Mouse (Mus musculus) C2C12 (cell line): ENCODE data around the gene Rarb. TPM values are rescaled to one million over a fixed set of nuclear protein-coding genes. Genes with fewer than 3 reads are reported as not detected.

ENCODE experiments used
- H3K27me3 ChIP-seq: one replicate; pipeline ENCODE4 v1.6.1; 2011; ENCODE audit not compliant: control insufficient read depth, insufficient read depth, insufficient read length
- H3K36me3 ChIP-seq: one replicate; pipeline ENCODE4 v1.6.1; 2011; ENCODE audit not compliant: control insufficient read depth, insufficient read depth
- H3K4me3 ChIP-seq: one replicate; pipeline ENCODE4 v1.5.1; 2011; ENCODE audit warnings: mild to moderate bottlenecking, control low read depth; ENCODE audit not compliant: poor library complexity, insufficient read depth, severe bottlenecking
- H3K79me2 ChIP-seq: one replicate; pipeline ENCODE4 v1.6.1; 2011; ENCODE audit not compliant: control insufficient read depth, insufficient read depth
- H3K79me3 ChIP-seq: one replicate; pipeline ENCODE4 v1.6.1; 2011; ENCODE audit warnings: low read depth, control low read depth
- H3ac ChIP-seq: one replicate; pipeline ENCODE3; 2011; ENCODE audit warnings: low read depth; ENCODE audit not compliant: control insufficient read depth, insufficient read length
- CEBPB ChIP-seq: IDR thresholded peaks from one replicate; pipeline ENCODE4 v1.6.1; 2011; ENCODE audit warnings: low read depth, mild to moderate bottlenecking, control low read depth, moderate library complexity
- CTCF ChIP-seq: IDR thresholded peaks from one replicate; pipeline ENCODE4 v1.5.1; 2011; ENCODE audit not compliant: control insufficient read depth, insufficient read depth, insufficient read length
- FOSL1 ChIP-seq: IDR thresholded peaks from one replicate; pipeline ENCODE4 v1.8.0; 2011; ENCODE audit warnings: mild to moderate bottlenecking, low read length; ENCODE audit not compliant: poor library complexity, insufficient read depth, severe bottlenecking
- MAX ChIP-seq: IDR thresholded peaks from one replicate; pipeline ENCODE4 v1.6.1; 2011; ENCODE audit warnings: mild to moderate bottlenecking, control low read depth
- MYOD1 ChIP-seq: IDR thresholded peaks from one replicate; pipeline ENCODE4 v1.6.1; 2011; ENCODE audit warnings: low read depth; ENCODE audit not compliant: control insufficient read depth, insufficient read length
- MYOG ChIP-seq: IDR thresholded peaks from one replicate; pipeline ENCODE4 v1.6.1; 2011; ENCODE audit not compliant: control insufficient read depth, insufficient read length; ENCODE audit errors: extremely low read depth
- USF1 ChIP-seq: IDR thresholded peaks from one replicate; pipeline ENCODE4 v1.6.1; 2011; ENCODE audit warnings: low read depth, mild to moderate bottlenecking, control low read depth, moderate library complexity
- polyA plus RNA-seq: library from polyadenylated mRNA; unstranded; fragments of >200 nt; fragmentation: generic; extraction: Trizol; gene quantifications from one replicate; pipeline ENCODE4 v1.2.1, GENCODE M21; 2012; ENCODE audit warnings: missing spikeins

Rarb gene
- polyA plus RNA-seq, 1 experiment = 0.06 TPM

- Histone ChIP-seq H3K4me3 (no peak overlapping the region), H3ac (no peak overlapping the region), H3K79me2 (no peaks in the 10 kb centered on the region), H3K36me3 (no peaks in the 10 kb centered on the region), H3K27me3 (no peaks in the 10 kb centered on the region), H3K79me3 (no peaks in the 10 kb centered on the region)
- TF ChIP-seq MYOD1 (no peak), CTCF (no peak), MAX (no peak), CEBPB (no peak), MYOG (no peak), FOSL1 (no peak), USF1 (no peak)
These were observed 321.7 kb downstream of the Rarb start for GRCm38 (mm10) chr14:16497226-16497661.

DNA sequence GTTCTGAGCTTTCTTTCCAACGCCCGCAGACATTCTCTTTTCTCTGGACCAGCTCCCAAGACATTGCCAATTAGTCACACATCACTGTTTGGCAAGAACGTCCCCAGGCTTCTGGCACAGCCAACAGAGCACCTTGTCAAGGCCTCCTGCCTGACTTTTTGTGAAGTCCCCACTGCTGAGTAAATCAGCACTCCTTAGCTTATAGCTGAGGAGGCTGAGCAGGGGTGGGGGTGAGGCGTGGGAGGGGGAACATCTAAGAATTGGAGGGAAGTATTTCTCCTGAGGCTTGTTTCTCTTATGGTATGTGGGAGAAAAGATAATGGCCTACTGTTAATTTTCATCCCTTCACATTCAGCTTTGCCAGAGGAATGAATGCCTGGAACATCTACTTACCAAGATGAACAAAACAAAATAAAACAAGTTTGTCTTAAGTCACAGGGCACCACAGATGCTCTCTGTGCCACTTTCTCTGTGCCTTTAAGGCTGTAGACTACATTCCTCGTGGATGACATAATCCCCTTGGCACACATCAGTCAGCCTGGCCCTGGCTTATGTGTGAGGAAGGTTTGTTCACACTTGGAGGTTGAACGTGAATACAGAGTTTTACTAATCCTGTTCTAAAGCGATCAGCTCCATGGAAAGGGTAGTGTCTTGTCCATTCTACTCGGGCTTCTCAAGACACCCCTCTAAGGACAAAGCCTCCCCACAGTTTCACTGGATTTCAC lies 335.1 kb downstream of the Rarb start:
- Histone ChIP-seq H3K36me3 (no peaks in the 10 kb centered on the region), H3ac (no peak overlapping the region), H3K27me3 (no peaks in the 10 kb centered on the region), H3K79me2 (no peaks in the 10 kb centered on the region), H3K4me3 (no peak overlapping the region), H3K79me3 (no peaks in the 10 kb centered on the region)
- TF ChIP-seq MAX (no peak), MYOG (no peak), USF1 (no peak), MYOD1 (no peak), FOSL1 (no peak), CTCF (no peak), CEBPB (no peak)

- Histone ChIP-seq H3ac (no peak overlapping the region), H3K4me3 (no peak overlapping the region), H3K27me3 (no peaks in the 10 kb centered on the region), H3K36me3 (no peaks in the 10 kb centered on the region), H3K79me3 (no peaks in the 10 kb centered on the region), H3K79me2 (no peaks in the 10 kb centered on the region)
- TF ChIP-seq FOSL1 (no peak), MYOG (no peak), CEBPB (no peak), MAX (no peak), USF1 (no peak), CTCF (no peak), MYOD1 (no peak)
These were observed 338.3 kb downstream of the Rarb start for GRCm38 (mm10) chr14:16480621-16481020.

DNA sequence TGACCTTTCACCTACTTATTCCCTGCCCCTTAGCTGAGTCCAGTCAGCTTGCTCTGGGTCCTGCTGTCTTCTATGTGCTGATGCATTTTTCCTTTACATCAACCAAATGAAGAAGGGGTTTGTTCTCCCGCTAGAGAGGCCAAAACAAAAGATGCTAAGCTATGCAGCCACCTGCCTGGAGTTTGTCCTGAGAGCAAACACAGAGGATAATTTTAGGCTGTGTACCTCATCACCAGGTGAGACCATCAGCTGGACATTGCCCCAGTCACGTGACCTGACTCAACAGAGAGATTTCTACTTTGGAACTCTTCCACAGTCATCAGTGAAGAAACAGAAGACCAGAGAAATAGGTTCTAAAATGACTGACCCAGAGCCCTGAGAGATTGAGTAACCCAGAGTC lies 339.4 kb downstream of the Rarb start:
- H3K36me3 ChIP-seq = no peaks in the 10 kb centered on the region
- no peaks in the 10 kb centered on the region for H3K79me3 ChIP-seq
- H3ac ChIP-seq = no peak overlapping the region
- TF ChIP-seq FOSL1 (no peak), MYOD1 (no peak), CTCF (no peak), USF1 (no peak), MYOG (no peak)
- no peak overlapping the region for H3K4me3 ChIP-seq
- H3K79me2 ChIP-seq = no peaks in the 10 kb centered on the region
- no peaks in the 10 kb centered on the region for H3K27me3 ChIP-seq

DNA sequence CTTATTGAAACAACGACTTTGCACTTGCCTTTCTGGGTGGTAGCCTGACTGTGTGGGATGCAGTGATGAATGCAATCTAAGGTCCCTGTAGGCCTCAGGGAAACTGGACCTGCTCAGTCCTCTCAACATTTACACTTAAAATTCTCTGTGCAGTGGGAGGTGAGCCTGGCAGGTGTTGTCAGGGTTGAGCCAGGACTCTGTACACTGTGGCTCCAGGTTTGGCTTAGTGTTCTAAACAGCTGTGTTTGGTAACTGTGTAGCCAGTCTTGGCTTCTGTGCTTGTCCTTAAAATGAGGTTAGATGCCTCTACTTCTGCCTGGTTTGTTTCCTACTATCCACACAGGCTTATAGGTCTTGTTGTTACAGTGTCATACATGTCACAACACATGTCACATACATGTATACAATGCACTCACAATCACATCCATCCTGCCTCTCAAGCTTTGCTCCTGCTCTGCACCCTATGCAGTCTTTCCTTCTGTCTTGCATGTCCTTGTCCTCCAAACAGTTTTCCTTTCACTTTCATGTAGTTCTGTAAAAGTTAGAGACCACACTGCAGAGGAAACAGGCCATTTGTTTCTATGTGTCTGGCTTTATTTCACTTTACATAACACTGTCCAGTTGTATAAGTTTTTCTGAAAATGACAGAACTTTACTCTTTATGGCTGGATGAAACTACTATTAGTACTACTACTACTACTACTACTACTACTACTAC lies 340.2 kb downstream of the Rarb start:
- H3K36me3 ChIP-seq = no peaks in the 10 kb centered on the region
- H3K4me3 ChIP-seq = no peak overlapping the region
- no peaks in the 10 kb centered on the region for H3K27me3 ChIP-seq
- H3K79me3 ChIP-seq = no peaks in the 10 kb centered on the region
- no peak for TF ChIP-seq MYOG
- no peak for TF ChIP-seq CTCF
- no peak for TF ChIP-seq USF1
- TF ChIP-seq MAX = no peak
- no peak overlapping the region for H3ac ChIP-seq
- no peaks in the 10 kb centered on the region for H3K79me2 ChIP-seq

DNA sequence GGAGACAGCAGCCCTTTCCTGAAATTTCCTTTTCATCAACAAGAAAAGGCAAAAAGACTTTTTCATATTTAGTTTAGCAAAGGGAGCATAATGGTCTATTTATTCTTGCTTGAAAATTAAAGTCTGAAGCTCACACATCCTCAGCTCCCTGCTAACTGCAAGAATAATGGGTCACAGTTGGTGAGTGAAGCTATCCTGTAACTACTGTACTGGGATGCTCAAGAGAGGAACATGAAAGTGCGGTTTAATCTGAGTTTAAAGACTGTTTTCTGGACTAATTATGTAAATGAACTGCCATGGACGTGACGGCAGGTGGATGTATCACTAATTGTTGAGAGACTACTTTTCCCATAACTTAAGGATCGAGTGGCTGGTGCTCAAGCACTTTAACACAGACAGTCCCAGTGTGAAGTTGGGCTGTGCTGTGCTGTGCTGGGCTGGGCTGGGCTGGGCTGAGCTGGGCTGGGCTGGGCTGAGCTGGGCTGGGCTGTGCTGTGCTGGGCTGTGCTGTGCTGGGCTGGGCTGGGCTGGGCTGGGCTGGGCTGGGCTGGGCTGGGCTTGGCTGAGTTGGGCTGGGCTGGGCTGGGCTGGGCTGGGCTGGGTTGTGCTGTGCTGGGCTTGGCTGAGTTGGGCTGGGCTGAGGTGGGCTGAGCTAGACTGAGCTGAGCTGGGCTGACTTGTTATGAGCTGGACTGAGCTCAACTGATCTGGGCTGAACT lies 370.5 kb downstream of the Rarb start:
- TF ChIP-seq CTCF (no peak), MYOG (no peak), MYOD1 (no peak), MAX (no peak), CEBPB (no peak), FOSL1 (no peak), USF1 (no peak)
- Histone ChIP-seq H3K4me3 (no peak overlapping the region), H3ac (no peak overlapping the region)

More for the DNA sequence above, 370.5 kb downstream of the Rarb start:
- no peaks in the 10 kb centered on the region for H3K36me3 ChIP-seq
- no peaks in the 10 kb centered on the region for H3K27me3 ChIP-seq
- no peaks in the 10 kb centered on the region for H3K79me2 ChIP-seq
- H3K79me3 ChIP-seq = no peaks in the 10 kb centered on the region
